Mouse (Mus musculus) urinary bladder, postnatal 25 days (tissue): ENCODE measurements around the gene Adam11.
A peak's percentile ranks its signal among the peaks of the same experiment; 100 is the strongest.
"Not testable (repeated sequence)": the region's sequence is repeated elsewhere in the genome, so short reads cannot be mapped to it uniquely, and the experiment has no call there.

Experiments used
- DNase-seq: peaks from one replicate; pipeline ENCODE4 v3.0.0; 2022; ENCODE audit warnings: low spot score

The Adam11 gene

DNA sequence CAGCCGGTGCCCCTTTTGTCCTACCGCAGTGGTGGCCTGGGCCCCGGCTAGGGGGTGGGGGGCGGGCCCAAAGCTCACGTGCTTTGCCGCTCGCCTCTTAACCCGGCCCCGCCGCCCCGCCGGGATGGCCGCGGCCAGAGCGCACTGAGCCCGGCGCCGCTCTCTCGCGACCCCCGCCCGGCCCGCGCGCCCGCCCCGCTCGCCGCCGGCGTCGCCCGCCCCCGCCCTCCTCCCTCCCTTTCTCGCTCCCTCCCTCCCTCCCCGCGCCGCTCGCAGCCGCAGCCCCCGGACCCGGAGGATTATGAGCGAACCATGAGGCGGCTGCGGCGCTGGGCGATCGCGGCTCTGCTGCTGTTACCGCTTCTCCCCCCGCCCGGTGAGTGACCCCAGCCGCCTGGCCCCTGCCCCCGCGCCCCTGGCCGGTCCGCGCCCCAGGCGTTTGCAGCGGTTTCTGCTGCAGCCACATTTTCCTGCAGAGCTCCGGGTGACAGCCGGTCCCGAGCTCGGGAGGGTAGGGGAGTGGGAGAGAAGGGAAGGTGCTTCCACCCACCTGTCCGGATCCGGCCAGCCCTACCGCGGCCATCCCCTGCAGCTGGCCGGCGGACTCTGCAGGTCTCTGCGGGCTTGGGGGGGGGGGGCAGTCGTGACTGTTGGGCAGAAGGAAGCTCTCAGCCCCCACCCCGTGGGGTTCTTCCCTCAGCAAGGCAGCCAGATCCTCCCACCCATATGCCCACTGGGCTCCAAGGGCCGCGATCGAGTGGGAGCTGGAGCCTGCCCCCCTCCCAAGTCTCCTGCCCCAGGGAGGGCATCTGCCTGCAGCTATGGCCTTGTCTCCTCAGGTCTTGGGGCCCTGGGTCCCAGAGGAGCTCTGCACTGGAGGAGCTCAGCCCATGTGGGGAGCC lies at the start of gene Adam11:
Gene Adam11, plus strand, starts transcription at position 131 of the 902 bp plus-strand sequence.
- DNase-seq: no peak

- no peak for DNase-seq
Observed at GRCm38 (mm10) chr11:102712411-102712810, 48.8 kb upstream of the Adam11 start.

DNA sequence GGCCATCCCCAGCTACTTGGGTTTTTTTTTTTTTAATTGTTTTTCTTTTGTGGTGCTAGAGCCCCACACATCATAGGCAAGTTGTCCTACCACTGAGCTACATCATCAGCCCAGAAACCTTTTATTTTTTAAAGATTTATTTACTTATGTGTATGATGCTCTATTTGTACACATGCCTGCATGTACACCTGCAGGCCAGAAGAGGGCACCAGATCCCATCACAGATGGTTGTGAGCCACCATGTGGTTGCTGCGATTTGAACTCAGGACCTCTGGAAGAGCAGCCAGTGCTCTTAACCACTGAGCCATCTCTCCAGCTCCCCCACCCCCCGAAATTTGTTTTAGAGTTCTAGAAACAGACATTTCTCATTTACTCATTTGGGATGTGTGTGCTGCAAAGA lies 46.7 kb upstream of the Adam11 start:
- DNase-seq: not testable (repeated sequence)

- DNase-seq: no peak
Observed at GRCm38 (mm10) chr11:102716135-102716534, 45.1 kb upstream of the Adam11 start.

DNA sequence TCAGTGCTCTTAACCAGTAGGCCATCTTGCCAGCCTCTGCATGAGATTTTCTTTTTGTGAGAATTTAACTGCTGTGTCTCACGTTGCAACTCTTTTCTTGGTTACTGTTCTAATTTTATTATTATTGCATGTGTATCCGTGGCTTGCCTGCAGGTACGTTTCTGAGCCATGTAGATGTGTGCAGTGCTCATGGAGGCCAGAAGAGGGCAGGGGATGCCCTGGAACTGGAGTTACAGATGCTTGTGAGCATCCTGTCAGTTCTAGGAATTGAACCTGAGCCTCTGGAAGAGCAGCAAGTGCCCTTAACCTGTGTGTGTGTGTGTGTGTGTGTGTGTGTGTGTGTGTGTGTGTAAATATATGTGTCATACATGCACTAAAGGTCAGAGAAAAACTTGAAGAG lies 35.7 kb upstream of the Adam11 start:
- no peak for DNase-seq

- DNase-seq: peak; percentile 6
Observed at GRCm38 (mm10) chr11:102728614-102729013, 32.6 kb upstream of the Adam11 start.

GRCm38 (mm10) chr11:102729835-102730234 lies 31.4 kb upstream of the Adam11 start:
- DNase-seq: no peak

GRCm38 (mm10) chr11:102731366-102731765 lies 29.9 kb upstream of the Adam11 start:
- DNase-seq: no peak

DNA sequence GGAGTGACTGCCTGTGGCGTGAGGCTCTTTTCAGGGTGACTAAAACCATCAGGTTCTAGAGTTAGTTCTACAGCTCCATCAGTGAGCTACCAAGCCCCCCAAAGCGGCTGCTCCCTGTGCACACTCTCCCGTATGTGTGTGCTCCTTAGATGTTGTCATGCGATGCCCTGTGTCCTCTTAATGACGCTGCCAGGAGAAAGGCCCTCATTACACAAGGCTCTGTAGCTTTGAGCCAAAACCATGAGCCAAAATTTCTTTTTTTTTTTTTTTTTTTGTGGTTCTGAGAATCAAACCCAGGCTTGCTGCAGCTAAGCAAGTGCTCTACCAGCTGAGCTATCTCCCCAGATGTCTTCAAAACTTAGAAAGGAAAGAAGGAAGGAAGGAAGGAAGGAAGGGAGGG lies 28.1 kb upstream of the Adam11 start:
- no peak for DNase-seq

GRCm38 (mm10) chr11:102734961-102735360 lies 26.3 kb upstream of the Adam11 start:
- no peak for DNase-seq

GRCm38 (mm10) chr11:102738046-102738445 lies 23.2 kb upstream of the Adam11 start:
- DNase-seq: no peak

- DNase-seq: no peak
Observed at GRCm38 (mm10) chr11:102739278-102739966, 21.8 kb upstream of the Adam11 start.

DNA sequence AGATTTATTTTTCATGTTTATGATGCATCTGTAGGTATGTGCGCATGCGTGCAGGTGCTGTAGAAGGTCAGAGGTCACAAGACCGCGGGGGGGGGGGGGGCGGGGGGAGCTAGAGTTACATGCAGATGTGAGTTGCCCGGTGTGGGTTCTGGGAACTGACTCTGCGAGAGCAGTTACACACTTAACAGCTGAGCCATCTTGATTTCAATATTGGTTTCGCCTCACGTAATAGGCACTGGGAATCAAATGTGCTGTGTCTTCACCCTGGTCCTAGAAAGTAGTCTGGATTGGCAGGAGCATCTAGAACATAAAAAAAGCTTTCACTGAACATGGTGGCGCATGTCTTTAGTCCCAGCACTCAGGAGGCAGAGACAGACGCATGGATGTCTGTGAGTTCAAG lies 20.6 kb upstream of the Adam11 start:
- no peak for DNase-seq

- DNase-seq: no peak
Observed at GRCm38 (mm10) chr11:102741129-102741950, 19.9 kb upstream of the Adam11 start.

- DNase-seq: no peak
Observed at GRCm38 (mm10) chr11:102742066-102742465, 19.2 kb upstream of the Adam11 start.

DNA sequence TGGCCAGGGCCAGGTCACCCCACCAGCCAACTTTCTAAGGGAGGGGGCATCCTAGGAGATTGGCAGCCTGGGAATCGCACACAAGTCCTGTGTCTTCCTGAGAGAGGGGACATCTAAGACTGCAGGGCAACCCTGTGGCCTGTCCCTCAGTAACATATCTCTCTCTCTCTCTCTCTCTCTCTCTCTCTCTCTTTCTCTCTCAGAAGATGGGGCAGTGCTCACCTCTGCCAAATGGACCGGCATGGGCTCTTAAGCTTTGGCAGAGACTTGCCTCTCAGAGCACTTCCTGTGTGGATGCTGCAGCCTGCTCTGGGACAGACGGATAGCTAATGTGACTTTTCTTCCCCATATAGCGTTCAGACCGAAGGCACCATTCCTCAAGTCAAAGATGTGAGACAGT lies 18.4 kb upstream of the Adam11 start:
- DNase-seq: no peak

DNA sequence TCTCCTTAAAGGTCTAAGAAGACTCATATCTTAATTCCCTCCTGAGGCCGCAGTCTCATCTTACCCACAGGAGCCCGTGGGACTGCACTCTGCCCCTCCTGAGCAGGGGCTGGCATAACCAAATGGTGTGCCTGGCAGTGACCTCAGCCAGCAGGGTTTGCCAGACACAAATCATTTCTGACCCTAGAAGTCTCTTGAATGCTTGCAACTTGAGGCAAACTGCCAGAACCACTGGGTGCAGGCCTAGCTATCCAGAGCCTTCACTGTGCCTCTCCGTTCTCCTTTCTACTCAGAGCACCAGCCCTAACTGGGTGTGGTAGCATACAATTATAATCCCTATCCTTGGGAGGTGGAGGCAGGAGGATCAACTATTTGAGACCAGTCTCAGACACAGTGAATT lies 16.5 kb upstream of the Adam11 start:
- no peak for DNase-seq

GRCm38 (mm10) chr11:102747866-102748265 lies 13.4 kb upstream of the Adam11 start:
- DNase-seq: no peak

DNA sequence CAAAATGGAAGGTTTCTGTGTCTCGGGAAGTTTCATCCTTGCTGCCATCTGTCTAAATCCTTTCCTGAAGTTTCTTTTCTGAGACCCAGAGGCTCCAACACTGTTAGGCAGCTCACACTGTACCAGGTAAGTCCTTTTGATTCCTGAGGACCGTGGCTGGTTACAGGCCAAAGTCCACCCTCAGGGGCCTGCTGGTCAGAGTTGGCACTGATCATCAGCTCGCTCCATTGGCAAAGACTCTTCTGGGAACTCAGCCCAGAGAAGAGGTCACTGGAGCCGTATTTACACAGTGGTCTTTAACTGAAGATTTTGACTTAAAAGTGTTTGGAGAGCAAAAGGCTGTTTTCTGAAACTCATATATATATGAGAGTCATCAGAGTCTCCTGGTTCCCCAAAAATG lies 12.9 kb upstream of the Adam11 start:
- DNase-seq: no peak

GRCm38 (mm10) chr11:102749712-102750111 lies 11.5 kb upstream of the Adam11 start:
- DNase-seq: no peak

DNA sequence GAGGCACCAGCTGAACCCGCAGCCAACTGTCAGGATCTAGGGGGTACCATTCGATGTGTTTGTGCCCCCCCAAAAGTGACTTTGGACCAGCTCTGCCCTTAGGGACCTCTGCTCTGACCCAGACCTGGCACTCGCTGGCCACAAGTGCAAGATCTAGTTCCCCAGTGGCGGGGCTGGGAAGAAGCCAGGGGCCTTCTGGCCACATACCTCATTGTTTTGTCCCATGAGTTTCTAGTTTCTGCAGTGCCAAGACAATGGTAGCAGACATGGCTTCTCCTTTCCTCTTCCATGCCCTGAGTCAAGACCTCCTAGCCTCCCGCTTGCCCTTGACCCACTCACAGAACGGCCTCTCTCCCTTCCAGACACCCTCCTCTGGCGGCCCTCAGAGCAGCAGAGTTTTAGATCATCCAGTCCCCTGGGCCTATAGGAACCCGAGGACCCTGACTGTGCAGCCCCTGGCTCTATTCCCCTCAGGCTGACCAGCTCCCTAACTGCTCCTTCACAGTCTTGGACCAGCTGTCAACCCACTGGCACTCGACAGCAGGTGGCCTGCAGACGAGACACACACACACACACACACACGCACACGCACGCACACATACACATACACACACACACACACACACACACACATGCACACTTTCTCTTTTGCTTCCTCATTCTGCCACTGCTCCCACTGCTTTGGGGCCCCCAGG lies 8.2 kb upstream of the Adam11 start:
- DNase-seq: no peak
